Mouse (Mus musculus): ENCODE measurements around the gene Hmx1. TPM values are rescaled to one million over a fixed set of nuclear protein-coding genes. Genes with fewer than 3 reads are reported as not detected.

Hmx1 gene
- polyA plus RNA-seq, 1 experiment from 2014 or later: not detected

DNA sequence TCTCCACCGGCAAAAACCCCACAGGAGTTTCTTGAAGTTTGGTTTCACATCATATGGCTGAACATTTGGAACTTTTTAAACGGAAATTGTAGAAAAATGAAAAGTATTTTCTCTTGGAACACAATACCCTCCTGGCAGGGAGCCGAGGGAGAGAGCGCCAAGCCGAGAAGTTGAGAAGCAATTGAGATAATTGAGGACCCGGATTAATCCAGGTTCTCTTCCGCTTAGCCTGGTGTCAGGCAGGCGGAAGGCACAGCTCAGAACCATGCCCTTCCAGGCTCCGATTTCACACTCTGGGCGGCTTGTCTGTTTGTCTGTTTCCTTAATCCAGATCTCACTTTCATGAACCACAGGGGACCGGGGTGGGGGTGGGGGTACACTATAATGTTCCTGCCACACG lies 23.9 kb downstream of the Hmx1 start:
- ATAC-seq (ENCODE audit: low FRiP score, low TSS enrichment): no peak
- H3K4me3 ChIP-seq (ENCODE audit: low read length): no peak overlapping the region
- 28% methylated on average over 12 of the region's 12 CpGs for WGBS
- no peak overlapping the region for H3K4me2 ChIP-seq (replicated peaks; ENCODE audit: low read depth, low read length)
- no peak overlapping the region for H3K27ac ChIP-seq (ENCODE audit: low read depth, low read length)
- H3K9ac ChIP-seq (ENCODE audit: low read depth, low read length): no peak overlapping the region
- no peaks in the 10 kb centered on the region for H3K36me3 ChIP-seq (ENCODE audit: control insufficient read depth, insufficient read depth, low read length)
- H3K27me3 ChIP-seq (ENCODE audit: control insufficient read depth, insufficient read depth, low read length): peaks cover 12% of the 10 kb centered on the region
- H3K4me1 ChIP-seq (ENCODE audit: control insufficient read depth, insufficient read depth, low read length): no peaks in the 10 kb centered on the region
- H3K9me3 ChIP-seq (ENCODE audit: control insufficient read depth, low read length): no peaks in the 10 kb centered on the region

DNA sequence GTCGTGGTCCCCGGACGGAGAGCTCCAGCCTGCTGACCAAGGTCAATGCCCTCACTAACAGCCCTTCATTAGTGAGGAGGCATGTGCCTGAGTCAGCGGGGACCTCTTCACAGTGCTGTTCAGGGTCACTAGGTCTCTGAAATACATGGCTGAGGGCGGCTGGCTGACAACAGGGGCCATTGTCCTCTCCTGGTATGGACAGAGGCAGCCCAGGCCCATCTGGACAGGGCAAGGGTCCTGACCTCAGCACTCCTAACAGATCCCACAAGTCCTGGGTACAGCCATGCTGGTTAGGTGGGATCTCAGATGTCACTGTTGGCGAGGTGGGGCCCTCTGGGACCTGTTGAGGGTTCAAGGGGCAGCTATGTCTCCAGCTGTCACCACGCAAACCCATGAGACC lies 28.8 kb downstream of the Hmx1 start:
- no peaks in the 10 kb centered on the region for H3K4me1 ChIP-seq (ENCODE audit: control insufficient read depth, insufficient read depth, low read length)
- no peak overlapping the region for H3K9ac ChIP-seq (ENCODE audit: low read depth, low read length)
- no peak overlapping the region for H3K27ac ChIP-seq (ENCODE audit: low read depth, low read length)
- 17% methylated on average over 7 of the region's 7 CpGs for WGBS
- H3K4me3 ChIP-seq (ENCODE audit: low read length): no peak overlapping the region
- 0 out of 2 replicates have a peak, but pooled peaks cover 8% of the 10 kb centered on the region for H3K27me3 ChIP-seq (ENCODE audit: control insufficient read depth, insufficient read depth, low read length)
- H3K9me3 ChIP-seq (ENCODE audit: control insufficient read depth, low read length): no peaks in the 10 kb centered on the region
- ATAC-seq (ENCODE audit: low FRiP score, low TSS enrichment): no peak
- H3K36me3 ChIP-seq (ENCODE audit: control insufficient read depth, insufficient read depth, low read length): no peaks in the 10 kb centered on the region
- no peak overlapping the region for H3K4me2 ChIP-seq (replicated peaks; ENCODE audit: low read depth, low read length)

DNA sequence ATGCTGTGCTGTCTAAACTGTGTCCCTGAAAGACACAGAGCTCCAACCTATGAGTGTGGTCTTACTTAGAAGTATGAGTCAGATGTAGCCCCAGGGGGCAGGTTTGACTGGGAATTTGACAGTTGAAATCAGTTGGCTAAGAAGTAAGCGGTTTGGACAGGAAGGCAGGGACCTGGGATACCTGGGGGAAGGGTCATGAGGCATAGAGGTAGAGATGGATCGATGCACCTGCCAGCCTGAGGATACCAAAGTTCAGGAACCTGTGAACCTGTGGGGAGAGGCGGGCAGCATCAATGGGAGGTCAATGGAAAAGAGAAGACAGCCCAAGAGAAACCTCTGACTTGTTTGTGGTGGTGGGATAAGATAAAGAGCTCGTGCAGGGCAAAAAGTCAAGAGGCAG lies 32.7 kb downstream of the Hmx1 start:
- 71% methylated on average over 4 of the region's 4 CpGs for WGBS

DNA sequence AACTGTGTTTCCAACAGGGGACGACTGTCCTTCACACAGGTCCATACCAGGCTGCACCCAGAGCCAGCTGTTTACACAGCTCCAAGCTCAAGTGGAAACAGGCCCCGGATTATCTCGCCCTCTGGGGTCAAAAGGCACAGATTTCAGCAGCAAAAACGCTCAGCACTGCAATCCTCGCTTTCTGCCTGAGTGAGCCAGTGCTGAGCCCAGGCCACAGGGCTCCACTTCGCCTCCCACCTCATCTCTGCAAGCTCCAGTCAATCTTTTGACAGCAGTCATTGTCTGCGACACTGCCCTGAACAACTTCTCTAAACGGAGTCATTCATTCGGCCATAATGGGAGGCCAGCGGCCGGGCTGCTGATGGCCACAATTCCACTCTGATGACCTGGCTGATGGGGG lies 36.3 kb downstream of the Hmx1 start:
- Histone ChIP-seq H3K27ac (ENCODE audit: low read depth, low read length) (no peak overlapping the region), H3K4me2 (replicated peaks; ENCODE audit: low read depth, low read length) (no peak overlapping the region), H3K9ac (ENCODE audit: low read depth, low read length) (no peak overlapping the region), H3K27me3 (ENCODE audit: control insufficient read depth, insufficient read depth, low read length) (no peaks in the 10 kb centered on the region), H3K36me3 (ENCODE audit: control insufficient read depth, insufficient read depth, low read length) (no peaks in the 10 kb centered on the region), H3K9me3 (ENCODE audit: control insufficient read depth, low read length) (no peaks in the 10 kb centered on the region), H3K4me1 (ENCODE audit: control insufficient read depth, insufficient read depth, low read length) (no peaks in the 10 kb centered on the region), H3K4me3 (ENCODE audit: low read length) (no peak overlapping the region)
- WGBS: 12% methylated on average over 11 of the region's 11 CpGs
- no peak for ATAC-seq (ENCODE audit: low FRiP score, low TSS enrichment)

More for the DNA sequence above, 32.7 kb downstream of the Hmx1 start:
- H3K4me2 ChIP-seq (replicated peaks; ENCODE audit: low read depth, low read length): no peak overlapping the region
- H3K27ac ChIP-seq (ENCODE audit: low read depth, low read length): no peak overlapping the region
- H3K9me3 ChIP-seq (ENCODE audit: control insufficient read depth, low read length): no peaks in the 10 kb centered on the region
- H3K4me1 ChIP-seq (ENCODE audit: control insufficient read depth, insufficient read depth, low read length): no peaks in the 10 kb centered on the region
- no peaks in the 10 kb centered on the region for H3K36me3 ChIP-seq (ENCODE audit: control insufficient read depth, insufficient read depth, low read length)
- no peak overlapping the region for H3K9ac ChIP-seq (ENCODE audit: low read depth, low read length)
- H3K4me3 ChIP-seq (ENCODE audit: low read length): no peak overlapping the region
- no peak for ATAC-seq (ENCODE audit: low FRiP score, low TSS enrichment)
- no peaks in the 10 kb centered on the region for H3K27me3 ChIP-seq (ENCODE audit: control insufficient read depth, insufficient read depth, low read length)

DNA sequence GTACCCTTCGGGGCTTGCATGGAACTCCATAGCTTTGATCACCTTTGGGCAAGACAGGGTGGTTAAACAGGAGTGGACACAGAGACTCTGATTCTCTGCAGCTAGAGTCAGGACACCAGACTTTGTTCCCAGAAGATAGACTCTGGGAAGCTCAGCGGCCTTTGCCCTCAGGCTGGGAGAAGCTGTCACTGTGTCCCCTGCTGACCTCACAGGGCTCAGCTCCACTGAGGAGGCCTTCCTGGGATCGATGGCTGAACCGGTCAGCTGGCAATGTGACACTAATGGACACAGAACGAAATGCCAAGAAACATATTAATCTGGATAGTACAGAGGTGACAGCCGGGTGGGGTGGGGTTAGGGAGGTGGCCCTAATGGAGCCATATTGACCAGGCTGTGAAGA lies 39.0 kb downstream of the Hmx1 start:
- 57% methylated on average over 6 of the region's 6 CpGs for WGBS
- no peaks in the 10 kb centered on the region for H3K9me3 ChIP-seq (ENCODE audit: control insufficient read depth, low read length)
- no peak overlapping the region for H3K9ac ChIP-seq (ENCODE audit: low read depth, low read length)
- no peak for ATAC-seq (ENCODE audit: low FRiP score, low TSS enrichment)
- H3K4me2 ChIP-seq (replicated peaks; ENCODE audit: low read depth, low read length): no peak overlapping the region
- H3K36me3 ChIP-seq (ENCODE audit: control insufficient read depth, insufficient read depth, low read length): no peaks in the 10 kb centered on the region
- no peaks in the 10 kb centered on the region for H3K27me3 ChIP-seq (ENCODE audit: control insufficient read depth, insufficient read depth, low read length)
- H3K4me3 ChIP-seq (ENCODE audit: low read length): no peak overlapping the region
- no peak overlapping the region for H3K27ac ChIP-seq (ENCODE audit: low read depth, low read length)
- no peaks in the 10 kb centered on the region for H3K4me1 ChIP-seq (ENCODE audit: control insufficient read depth, insufficient read depth, low read length)

DNA sequence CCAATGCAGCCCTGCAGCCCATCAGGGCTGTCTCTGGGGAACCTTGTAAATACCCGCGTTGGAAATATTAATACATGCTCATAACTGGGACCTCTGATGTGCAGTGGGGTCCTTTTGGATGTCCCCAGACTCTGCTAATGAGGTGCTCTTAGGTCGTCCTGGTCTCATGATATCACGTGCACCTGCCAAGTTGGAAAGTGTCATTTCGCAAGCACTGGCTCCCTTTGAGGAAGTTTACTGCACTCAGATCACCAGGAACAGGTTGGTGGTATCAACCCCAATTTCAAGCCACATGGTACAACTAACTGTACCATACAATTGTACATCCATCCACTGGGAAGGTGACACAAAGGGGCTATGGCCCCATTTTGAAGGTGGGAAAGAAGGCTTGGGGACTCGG lies 39.5 kb downstream of the Hmx1 start:
- 85% methylated on average over 6 of the region's 6 CpGs for WGBS
- Histone ChIP-seq H3K9me3 (ENCODE audit: control insufficient read depth, low read length) (no peaks in the 10 kb centered on the region), H3K27me3 (ENCODE audit: control insufficient read depth, insufficient read depth, low read length) (no peaks in the 10 kb centered on the region), H3K4me1 (ENCODE audit: control insufficient read depth, insufficient read depth, low read length) (no peaks in the 10 kb centered on the region), H3K4me2 (replicated peaks; ENCODE audit: low read depth, low read length) (no peak overlapping the region), H3K36me3 (ENCODE audit: control insufficient read depth, insufficient read depth, low read length) (no peaks in the 10 kb centered on the region), H3K4me3 (ENCODE audit: low read length) (no peak overlapping the region), H3K9ac (ENCODE audit: low read depth, low read length) (no peak overlapping the region), H3K27ac (ENCODE audit: low read depth, low read length) (no peak overlapping the region)
- no peak for ATAC-seq (ENCODE audit: low FRiP score, low TSS enrichment)

DNA sequence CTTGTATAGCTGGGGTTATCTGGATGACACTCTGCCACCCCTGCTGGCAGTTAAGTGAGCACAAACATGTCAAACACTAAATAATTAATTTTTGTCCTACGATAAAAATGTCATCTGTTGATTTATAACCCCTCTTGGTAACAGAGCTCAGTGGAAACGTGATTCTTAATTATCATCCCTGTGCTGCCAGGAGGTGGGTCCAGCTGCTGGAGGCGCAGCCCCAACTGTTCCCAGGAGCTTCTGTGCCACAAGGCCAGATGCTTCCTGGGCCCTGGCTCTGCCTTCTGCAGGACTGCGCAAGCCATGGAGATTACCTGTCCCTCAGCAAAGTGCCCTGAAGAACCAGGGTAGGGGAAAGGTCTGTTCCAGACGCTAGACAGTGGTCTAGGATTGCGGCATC lies 43.2 kb downstream of the Hmx1 start:
- H3K4me1 ChIP-seq (ENCODE audit: control insufficient read depth, insufficient read depth, low read length): no peaks in the 10 kb centered on the region
- WGBS: 54% methylated on average over 6 of the region's 6 CpGs
- H3K36me3 ChIP-seq (ENCODE audit: control insufficient read depth, insufficient read depth, low read length): no peaks in the 10 kb centered on the region
- no peak overlapping the region for H3K27ac ChIP-seq (ENCODE audit: low read depth, low read length)
- no peak overlapping the region for H3K9ac ChIP-seq (ENCODE audit: low read depth, low read length)
- H3K4me3 ChIP-seq (ENCODE audit: low read length): no peak overlapping the region
- no peak for ATAC-seq (ENCODE audit: low FRiP score, low TSS enrichment)
- H3K4me2 ChIP-seq (replicated peaks; ENCODE audit: low read depth, low read length): no peak overlapping the region
- H3K27me3 ChIP-seq (ENCODE audit: control insufficient read depth, insufficient read depth, low read length): no peaks in the 10 kb centered on the region
- no peaks in the 10 kb centered on the region for H3K9me3 ChIP-seq (ENCODE audit: control insufficient read depth, low read length)

DNA sequence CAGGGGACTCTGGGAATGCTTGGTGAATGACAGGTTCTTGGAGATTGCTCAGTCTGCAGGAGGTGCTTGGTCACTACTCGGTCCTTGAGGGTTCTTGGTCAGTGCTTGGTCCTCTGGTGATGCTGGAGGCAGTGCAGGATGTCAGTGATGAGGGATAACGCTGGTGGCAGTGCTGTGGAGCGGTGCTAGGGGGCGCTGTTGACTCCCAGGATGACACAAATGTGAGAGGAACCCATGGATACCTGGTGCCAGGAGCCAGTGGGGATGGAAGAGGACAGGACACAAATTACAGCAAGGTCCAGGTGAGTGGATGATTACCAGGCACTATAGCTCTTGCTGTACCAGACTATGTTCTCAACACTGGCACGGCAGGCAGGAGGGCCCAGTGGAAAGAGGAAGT lies 45.1 kb downstream of the Hmx1 start:
- Histone ChIP-seq H3K27ac (ENCODE audit: low read depth, low read length) (no peak overlapping the region), H3K9ac (ENCODE audit: low read depth, low read length) (no peak overlapping the region), H3K36me3 (ENCODE audit: control insufficient read depth, insufficient read depth, low read length) (no peaks in the 10 kb centered on the region), H3K4me2 (replicated peaks; ENCODE audit: low read depth, low read length) (no peak overlapping the region), H3K4me3 (ENCODE audit: low read length) (no peak overlapping the region), H3K4me1 (ENCODE audit: control insufficient read depth, insufficient read depth, low read length) (no peaks in the 10 kb centered on the region), H3K9me3 (ENCODE audit: control insufficient read depth, low read length) (0 out of 2 replicates have a peak, but pooled peaks cover 3% of the 10 kb centered on the region), H3K27me3 (ENCODE audit: control insufficient read depth, insufficient read depth, low read length) (no peaks in the 10 kb centered on the region)
- ATAC-seq (ENCODE audit: low FRiP score, low TSS enrichment): no peak
- WGBS: 52% methylated on average over 5 of the region's 5 CpGs

DNA sequence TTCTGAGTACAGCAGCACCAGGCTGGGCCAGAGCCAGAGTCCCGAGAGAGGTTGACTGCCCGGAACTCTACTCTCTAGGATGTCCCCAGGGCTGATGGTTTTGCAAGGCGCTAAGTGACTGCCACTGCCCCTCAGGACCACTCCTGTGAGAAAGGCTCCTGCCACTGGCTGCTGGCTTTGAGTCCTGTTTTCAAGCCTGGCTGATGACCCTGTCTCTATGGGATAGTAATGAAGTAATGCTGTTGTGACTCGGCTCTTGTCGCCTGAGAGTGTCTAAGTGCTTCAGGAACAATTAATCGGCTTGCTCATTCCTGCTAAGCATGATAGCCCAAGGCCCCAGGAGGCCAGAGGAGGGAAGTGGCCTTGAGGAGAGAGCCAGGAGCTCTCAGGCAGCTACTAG lies 45.8 kb downstream of the Hmx1 start:
- 57% methylated on average over 6 of the region's 6 CpGs for WGBS
- H3K4me2 ChIP-seq (replicated peaks; ENCODE audit: low read depth, low read length): no peak overlapping the region

More for the DNA sequence above, 45.8 kb downstream of the Hmx1 start:
- Histone ChIP-seq H3K4me3 (ENCODE audit: low read length) (no peak overlapping the region), H3K9ac (ENCODE audit: low read depth, low read length) (no peak overlapping the region), H3K4me1 (ENCODE audit: control insufficient read depth, insufficient read depth, low read length) (no peaks in the 10 kb centered on the region), H3K27me3 (ENCODE audit: control insufficient read depth, insufficient read depth, low read length) (no peaks in the 10 kb centered on the region), H3K36me3 (ENCODE audit: control insufficient read depth, insufficient read depth, low read length) (no peaks in the 10 kb centered on the region), H3K27ac (ENCODE audit: low read depth, low read length) (no peak overlapping the region), H3K9me3 (ENCODE audit: control insufficient read depth, low read length) (0 out of 2 replicates have a peak, but pooled peaks cover 3% of the 10 kb centered on the region)
- no peak for ATAC-seq (ENCODE audit: low FRiP score, low TSS enrichment)
